Mouse (Mus musculus) mesoderm, embryonic 11.5 days (tissue): Measurements from ENCODE around the gene Irs1.

ENCODE experiments used
- DNase-seq: peaks from one replicate; pipeline ENCODE4 v3.0.0-alpha.2; 2012; ENCODE audit warnings: low read depth, low spot score

Gene Irs1

GRCm38 (mm10) chr1:82289116-82289989, 1.9 kb downstream of the Irs1 start:
- DNase-seq: peak; percentile 20

DNA sequence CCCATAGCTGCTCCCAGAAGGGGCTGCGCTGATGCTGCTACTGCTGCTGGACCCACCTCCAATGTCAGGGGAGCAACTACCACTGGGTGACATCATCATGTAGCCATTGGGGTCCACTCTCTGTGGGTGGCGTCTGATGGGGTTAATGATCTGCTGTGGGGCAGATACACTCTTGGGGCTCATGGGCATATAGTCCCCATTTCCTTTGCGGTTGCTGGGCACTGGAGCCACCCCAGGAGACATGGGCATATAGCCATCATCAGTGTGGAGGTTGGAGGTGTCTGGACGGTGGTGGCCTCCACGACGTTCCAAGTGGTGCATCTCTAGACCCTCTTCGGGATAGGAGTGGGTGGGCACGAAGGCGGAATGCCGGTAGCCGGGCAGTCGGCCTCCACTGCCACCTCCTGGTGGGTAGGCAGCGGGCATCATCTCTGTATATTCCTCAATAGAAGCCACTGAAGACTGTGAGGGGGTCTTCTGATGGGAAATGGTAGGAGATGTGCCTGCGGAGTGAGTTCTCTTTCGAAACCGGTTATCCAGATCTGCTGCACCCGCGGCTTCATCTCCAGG, 2.7 kb downstream of the Irs1 start:
- no peak for DNase-seq

DNA sequence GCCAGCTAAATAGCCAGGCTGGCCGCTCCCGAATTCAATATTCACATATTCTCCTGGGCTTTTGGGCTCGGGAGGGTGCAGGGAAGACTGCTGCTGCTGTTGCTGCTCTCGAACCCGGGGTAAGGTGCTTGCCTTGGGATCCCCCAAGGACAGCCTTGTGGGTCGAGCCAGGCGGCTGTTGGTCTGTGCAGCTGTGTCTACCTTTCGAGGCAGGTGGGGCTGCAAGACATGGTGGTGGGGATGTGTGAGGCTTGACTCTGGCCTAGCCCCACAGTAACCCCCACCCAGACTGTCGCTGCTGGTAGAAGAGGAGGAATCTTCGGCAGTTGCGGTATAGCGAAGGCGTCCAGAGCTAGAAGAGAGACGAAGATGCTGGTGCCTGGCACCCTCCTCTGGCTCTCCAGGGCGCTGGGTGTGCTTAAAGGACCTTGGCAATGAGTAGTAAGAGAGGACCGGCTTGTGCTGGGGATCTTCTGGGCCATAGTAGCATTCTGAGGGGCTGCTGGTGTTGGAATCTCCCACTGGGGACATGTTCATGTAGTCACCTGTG, 3.4 kb downstream of the Irs1 start:
- no peak for DNase-seq

DNA sequence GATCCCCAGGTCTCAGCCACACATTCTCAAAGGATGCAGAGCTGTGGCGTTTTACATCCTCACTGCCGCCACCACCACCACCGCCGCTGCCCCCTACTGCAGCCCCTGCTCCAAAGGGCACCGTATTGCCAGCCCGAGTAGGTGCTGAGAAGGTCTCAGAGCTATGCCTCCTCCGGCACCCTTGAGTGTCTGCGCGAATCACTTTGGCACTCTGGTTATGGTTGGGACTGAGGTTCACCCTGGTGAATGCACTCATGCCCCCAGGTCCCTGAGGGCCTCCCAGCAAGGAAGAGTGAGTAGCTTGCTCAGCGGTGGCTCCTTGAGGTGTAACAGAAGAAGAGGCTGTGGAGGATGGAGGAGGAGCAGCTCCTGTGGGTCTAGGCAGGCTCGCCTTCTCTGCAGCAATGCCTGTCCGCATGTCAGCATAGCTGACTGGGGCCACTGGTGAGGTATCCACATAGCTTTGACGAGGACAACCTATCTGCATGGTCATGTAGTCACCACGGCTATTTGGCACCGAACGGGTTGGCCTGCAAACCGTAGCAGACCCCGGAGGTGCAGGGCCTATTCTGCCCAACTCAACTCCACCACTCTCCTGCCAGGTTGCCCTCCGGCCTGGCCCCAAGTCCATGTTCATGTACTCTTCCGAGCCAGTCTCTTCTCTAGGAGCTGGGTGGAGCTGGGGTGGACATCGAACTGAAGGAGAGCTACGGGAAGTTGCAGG, 4.0 kb downstream of the Irs1 start:
- no peak for DNase-seq

DNA sequence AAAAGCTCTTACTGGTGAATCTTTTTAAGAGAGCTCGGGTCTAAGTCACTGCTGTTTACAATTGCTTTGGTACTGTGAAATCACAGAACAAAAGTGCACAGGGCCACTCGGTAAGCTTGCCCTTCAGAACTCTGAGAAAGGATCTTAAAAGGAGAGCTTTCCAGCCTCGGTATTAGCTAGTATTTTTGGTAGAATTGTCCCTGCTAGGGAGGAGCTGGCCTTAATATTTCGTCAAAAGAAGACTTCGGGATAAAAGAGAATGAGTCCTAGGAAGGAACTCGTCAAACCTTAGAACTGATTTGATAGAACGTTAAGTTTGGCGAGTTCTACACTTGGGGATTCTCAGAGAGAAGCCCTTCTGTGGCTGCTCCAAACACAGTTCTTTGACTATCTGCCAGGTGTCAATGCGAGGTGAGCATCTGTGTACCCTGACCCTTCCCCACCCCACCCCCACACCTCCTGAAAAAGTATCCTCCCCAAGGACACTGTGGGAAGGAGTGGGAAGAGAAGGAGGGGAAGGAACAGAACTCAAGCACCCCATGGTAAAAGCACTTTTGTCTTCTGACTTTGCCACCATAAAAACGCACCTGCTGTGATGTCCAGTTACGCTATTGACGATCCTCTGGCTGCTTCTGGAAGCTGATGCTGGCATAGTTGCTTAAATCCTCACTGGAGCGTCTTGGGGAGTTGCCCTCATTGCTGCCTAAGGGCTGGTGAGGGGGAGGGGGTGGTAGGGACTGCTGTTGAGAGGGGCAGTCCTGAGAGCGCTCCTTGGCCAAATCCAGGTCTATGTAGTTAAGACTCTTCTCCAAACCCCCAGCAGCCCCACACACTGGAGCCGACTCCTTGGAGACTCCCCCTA, 4.8 kb downstream of the Irs1 start:
- no peak for DNase-seq

- no peak for DNase-seq
These were observed 5.6 kb downstream of the Irs1 start for GRCm38 (mm10) chr1:82285461-82286189.

DNA sequence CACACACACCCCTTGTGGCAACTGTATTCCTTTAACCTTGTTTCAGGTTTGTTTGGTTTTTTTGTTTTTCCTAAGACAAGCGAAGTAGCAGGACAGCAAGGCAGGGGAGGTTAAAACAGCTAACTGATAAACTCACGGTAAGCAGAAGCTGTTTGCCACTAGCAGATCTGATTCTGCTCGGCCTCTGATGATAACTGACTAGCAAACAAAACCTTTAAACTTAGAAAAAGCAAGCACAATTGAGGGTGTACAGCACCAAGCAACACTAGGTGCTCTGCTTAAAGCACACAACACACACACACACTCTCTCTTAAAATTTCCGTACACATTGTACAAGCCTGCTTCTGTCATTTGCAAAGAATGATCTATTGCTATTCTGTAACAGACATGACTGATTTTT, 6.8 kb downstream of the Irs1 start:
- no peak for DNase-seq

DNA sequence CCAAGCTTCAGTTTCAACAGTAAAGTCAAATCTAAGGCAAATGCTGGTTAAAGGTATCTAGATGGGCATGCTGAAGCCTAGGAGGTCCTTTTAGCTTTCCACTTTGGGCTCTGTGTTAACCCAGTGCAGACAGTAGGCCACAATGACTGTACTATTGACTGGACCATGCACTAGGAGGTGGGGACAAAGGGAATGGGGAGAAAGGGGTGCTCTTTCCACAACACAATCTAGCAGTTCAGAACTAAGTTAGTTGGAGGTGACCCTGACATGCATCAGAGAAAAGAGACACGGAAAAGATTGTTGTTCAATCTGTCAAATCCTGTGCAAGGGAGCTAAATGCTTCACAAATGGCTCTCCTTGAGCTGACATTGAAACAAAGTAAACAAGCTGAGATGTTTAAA, 7.3 kb downstream of the Irs1 start:
- peak; percentile 33 for DNase-seq

- DNase-seq: peak; percentile 94
These were observed 8.1 kb downstream of the Irs1 start for GRCm38 (mm10) chr1:82282992-82283611.

GRCm38 (mm10) chr1:82281823-82282222, 9.4 kb downstream of the Irs1 start:
- no peak for DNase-seq

DNA sequence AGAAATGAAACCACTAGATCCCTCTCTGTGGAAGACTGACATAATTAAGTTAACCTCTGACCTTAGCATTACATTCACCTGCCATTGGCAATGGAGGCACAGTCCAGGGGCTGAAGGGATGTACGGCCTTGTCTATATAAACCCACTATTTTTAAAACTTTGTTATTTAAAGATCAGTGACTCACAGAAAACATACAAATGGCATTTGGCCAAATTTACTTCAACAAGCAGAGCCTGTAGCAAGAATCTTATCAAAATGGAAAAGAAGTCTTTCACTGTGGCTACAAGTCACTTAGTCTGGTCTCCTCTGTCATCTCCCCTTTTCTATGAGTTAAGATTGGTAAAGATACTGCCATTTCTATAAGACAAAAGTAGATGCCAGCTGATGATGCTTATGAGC, 11.4 kb downstream of the Irs1 start:
- DNase-seq: no peak

- no peak for DNase-seq
These were observed 16.9 kb downstream of the Irs1 start for GRCm38 (mm10) chr1:82274361-82274760.

- DNase-seq: peak; percentile 50
These were observed 17.7 kb downstream of the Irs1 start for GRCm38 (mm10) chr1:82273529-82273928.

GRCm38 (mm10) chr1:82272231-82272630, 19.0 kb downstream of the Irs1 start:
- no peak for DNase-seq

GRCm38 (mm10) chr1:82267547-82267946, 23.7 kb downstream of the Irs1 start:
- no peak for DNase-seq

GRCm38 (mm10) chr1:82262331-82262730, 28.9 kb downstream of the Irs1 start:
- DNase-seq: no peak

DNA sequence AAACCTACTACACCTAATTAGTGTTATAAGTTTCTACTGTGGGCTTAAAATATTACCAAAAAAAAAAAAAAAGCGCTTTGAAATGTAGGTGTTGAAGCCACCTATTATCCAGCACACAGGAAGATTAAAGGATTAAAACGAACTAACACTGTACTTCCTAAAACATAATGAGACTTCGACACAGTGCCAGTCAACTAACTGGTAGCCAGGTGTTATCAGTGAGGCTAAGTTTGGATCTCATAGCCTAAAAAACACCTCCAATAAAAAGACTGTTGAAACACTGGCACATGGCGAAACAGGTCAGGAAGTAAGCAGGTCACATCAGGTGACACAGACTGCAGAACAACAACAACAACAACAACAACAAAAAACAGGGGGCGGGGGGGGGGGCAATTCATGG, 29.6 kb downstream of the Irs1 start:
- no peak for DNase-seq

- no peak for DNase-seq
These were observed 30.1 kb downstream of the Irs1 start for GRCm38 (mm10) chr1:82261053-82261618.

DNA sequence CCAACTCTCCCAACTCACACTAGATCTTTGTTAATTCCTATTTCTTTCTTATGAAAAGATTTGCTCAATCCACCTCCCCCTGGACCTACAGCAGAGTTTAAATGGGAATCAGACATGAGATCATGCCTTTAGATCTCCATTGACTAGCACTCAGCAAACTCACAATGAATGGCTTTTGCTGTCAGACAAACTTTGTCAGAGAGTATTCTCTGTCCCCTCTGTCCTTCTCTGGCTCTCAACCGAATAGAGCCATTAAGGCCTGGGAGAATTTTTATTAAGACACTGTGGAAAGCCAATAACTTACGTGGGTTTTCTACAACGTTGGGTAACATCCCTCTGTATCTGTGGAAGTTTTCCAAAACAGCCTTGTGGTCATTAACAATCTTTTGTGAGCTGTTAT, 31.2 kb downstream of the Irs1 start:
- DNase-seq: no peak

GRCm38 (mm10) chr1:82258331-82258730, 32.9 kb downstream of the Irs1 start:
- peak; percentile 41 for DNase-seq
